Mouse (Mus musculus): Measurements from ENCODE around the gene Gm35134. TPM values are rescaled to one million over a fixed set of nuclear protein-coding genes. Genes with fewer than 3 reads are reported as not detected.
"Not testable (repeated sequence)": the region's sequence is repeated elsewhere in the genome, so short reads cannot be mapped to it uniquely, and the experiment has no call there.

The Gm35134 gene
- polyA plus RNA-seq (2016; fragmentation: Nextera tagmentation; extraction: Ambion mirVana) = not detected in 2 replicates

GRCm38 (mm10) chrY:19112707-19113106 lies at the start of gene Gm35134:
Gene Gm35134, plus strand, starts transcription at chrY:19113007.
- H3K4me3 ChIP-seq; H3K27ac ChIP-seq; H3K9me3 ChIP-seq (replicated peaks); DNase-seq (ENCODE audit: low spot score); H3K36me3 ChIP-seq; H3K27me3 ChIP-seq (ENCODE audit: low read depth, poor library complexity, severe bottlenecking); H3K4me1 ChIP-seq: not testable (repeated sequence)
- no CpG with 5 or more reads among the region's 7 CpGs for WGBS

All from limb, embryonic 10.5 days (tissue).